Mouse (Mus musculus): Measurements from ENCODE around the gene Hltf. TPM values are rescaled to one million over a fixed set of nuclear protein-coding genes. Genes with fewer than 3 reads are reported as not detected.

Hltf gene
- polyA plus RNA-seq, 2 experiments from 2014 or later, result 64.8 to 79.8 TPM

DNA sequence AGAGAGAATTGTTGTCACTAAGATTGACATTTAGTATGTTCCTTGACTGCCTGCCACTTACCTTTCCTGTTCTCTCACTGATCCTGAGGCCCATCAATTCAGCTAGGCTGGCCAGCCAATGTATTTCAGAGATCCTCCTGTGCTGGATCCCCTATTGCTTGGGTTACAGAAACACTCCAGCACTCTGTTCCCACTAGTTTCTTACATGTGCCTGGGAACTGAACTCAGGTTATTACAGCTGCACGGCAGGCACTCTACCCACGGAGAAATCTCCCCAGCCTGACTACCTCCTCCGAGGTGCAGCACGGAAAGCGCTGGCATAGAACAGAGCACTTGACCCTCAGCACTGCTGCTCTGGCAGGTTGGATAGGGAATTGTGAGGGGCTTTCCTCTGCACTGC lies 90.0 kb downstream of the Hltf start:
- ATAC-seq, result no peak

DNA sequence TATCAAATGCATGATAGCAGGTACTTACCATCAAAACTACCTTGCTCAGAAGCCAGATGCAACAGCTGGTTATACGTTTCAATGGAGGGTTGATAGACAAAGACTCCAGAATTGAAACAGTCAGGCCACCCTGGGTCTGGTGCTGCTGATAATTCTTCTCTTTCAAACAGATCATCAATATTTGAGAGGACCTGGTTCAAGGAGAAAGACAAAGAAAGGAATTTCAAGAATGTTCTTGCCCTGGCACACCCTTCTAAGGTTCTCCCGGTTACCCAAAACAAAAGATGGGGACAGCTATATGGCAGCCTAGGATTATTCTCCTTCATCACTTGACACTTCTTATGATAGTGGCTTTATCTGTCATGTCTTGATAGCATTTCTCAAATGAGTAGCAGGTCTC lies 92.9 kb downstream of the Hltf start:
- no peak for ATAC-seq

DNA sequence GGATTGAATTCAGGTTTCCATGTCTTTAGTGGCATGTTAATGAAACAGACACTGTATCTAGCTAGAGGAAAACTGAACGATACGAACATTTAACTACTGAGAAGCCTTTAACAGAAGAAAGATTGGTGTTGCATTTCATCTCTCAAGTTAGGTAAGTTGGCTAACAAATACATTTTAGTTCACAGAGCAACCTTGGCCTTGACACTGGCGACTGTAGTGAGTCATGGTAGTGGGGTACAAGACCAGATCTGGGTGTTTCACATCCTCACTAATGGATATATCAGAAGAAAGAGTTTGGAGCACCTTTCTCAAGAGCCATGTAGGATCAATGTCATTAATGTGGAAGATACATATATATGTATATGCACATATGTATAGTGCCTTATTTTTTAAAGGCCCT lies 94.0 kb downstream of the Hltf start:
- ATAC-seq, result no peak

DNA sequence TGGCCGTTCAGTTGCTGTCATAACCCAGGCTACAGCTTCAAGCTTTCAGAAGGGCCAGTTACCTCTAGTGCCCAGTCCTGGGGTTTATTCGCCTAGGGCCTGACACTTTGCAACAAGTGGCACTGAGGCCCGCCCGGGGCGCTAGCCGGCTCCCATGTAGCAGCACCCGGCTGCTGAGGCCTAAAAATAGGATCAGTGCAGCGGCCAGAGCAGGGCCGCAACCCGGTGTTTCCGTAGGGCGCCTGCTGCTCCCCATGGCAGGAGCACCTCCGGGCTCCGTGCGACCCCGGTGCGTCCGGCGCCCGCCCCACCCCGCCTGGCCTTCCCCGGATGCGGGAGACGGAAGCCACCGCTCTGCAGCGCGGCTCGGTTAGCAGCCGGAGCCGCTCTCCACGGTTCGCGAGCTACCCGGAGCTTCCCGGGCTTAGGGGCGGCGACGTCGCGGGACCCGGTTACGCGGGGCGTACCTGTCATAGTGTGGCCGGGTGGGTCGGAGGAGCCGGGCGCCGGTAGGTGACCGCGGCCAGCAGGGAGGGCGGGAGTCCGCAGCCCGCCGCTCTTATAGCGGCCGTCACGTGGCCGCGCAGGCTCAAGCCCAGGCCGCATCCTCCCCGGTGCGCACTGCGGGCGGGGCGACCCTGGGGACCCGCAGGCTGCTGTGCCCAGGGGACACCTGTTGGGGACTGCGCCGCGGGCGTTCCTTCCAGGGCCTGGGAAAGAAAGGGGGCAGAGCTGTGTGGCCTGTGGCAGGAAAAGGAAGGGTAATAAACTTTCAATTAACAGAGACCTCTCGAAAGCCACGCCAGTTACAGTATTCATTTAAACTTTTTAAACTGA lies 97.1 kb downstream of the Hltf start, which contains the start of gene Gyg:
TSS of gene Gyg (minus strand) at position 787 of the 837 bp plus-strand sequence.
- ATAC-seq, result peak; percentile 81

DNA sequence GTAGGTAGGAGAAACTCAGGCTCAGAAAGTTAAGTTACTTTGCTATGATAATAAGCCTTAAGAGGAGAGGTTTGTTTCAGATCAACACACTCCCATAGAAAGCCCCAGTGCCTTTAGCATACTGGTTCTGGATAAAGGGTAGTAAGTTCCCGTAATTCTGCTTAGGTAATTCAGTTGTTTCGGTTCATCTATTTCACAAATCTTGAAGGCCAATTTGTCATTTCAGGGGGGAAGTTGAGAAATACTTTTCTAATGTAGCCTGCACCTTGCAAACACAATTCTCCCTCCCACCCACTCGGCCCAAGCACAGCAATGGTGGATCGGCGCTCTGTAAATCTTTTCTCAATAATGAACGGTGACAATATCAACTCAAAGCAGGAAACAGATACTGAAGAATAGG lies 97.9 kb downstream of the Hltf start:
- ATAC-seq, result no peak

DNA sequence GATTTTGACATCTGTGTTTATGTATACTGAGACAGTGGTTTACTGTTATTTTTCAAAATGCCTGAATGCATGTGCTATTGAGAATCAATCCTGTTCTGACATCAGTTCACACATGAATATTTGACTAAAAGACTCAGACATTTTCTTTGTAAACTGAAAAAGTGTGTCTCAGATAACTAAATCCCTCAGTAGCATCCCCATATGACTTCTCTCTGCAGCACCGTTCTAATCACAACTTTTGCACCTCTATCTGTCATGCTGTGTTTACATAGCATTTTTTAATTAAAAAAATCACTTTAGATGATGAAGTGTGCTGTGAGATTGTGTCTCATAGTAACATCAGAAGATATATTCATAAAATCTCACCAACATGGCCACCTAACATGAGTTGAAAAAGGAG lies 109.9 kb downstream of the Hltf start:
- no peak for ATAC-seq

Other genes with a start within 250 kb of the Hltf start
- under 1 TPM; 0.24 to 0.37 TPM for gene Cp, start 100.8 kb upstream of the Hltf start, polyA plus RNA-seq (2017; shearing (Covaris generic))
- 10 to 100 TPM; 25.7 to 31.6 TPM for gene Hps3, start 22.5 kb upstream of the Hltf start, polyA plus RNA-seq (2017; shearing (Covaris generic))
- gene Gyg, start 97.5 kb downstream of the Hltf start, polyA plus RNA-seq (2017; shearing (Covaris generic)), result 100 to 1,000 TPM; 113 to 139 TPM
- under 1 TPM in 1 of 2 experiments, not detected in 1; 0.22 TPM for gene Cpa3, start 184.4 kb downstream of the Hltf start, polyA plus RNA-seq (2017; shearing (Covaris generic))
- not detected for gene Cpb1, start 217.9 kb downstream of the Hltf start, polyA plus RNA-seq (2017; shearing (Covaris generic))

Measured in activated CD4-positive, CD25-positive, alpha-beta regulatory T cell, adult 4 months (primary cell).